Mouse (Mus musculus): Measurements from ENCODE around the gene Ap2a1. TPM values are rescaled to one million over a fixed set of nuclear protein-coding genes. Genes with fewer than 3 reads are reported as not detected.
"Not testable (repeated sequence)": the region's sequence is repeated elsewhere in the genome, so short reads cannot be mapped to it uniquely, and the experiment has no call there.

Ap2a1 gene
- polyA plus RNA-seq, 1 experiment from 2014 or later, result 113 TPM

DNA sequence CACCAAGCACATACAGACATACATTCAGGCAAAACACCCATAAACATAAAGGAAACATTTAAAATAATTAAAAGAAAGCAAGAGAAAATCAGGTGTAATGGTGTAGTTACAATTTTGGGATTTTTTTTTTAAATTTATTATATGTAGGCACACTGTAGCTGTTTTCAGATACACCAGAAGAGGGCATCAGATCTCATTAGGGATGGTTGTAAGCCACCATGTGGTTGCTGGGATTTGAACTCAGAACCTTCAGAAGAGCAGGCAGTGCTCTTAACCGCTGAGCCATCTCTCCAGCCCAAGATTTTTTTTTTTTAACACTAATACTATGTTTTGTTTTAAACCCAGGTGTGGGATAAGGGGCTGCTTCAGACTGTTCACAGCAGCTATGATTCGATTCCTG is 57.5 kb downstream of the Ap2a1 start:
- not testable (repeated sequence) for H3K27me3 ChIP-seq (replicated peaks; ENCODE audit: control insufficient read depth, insufficient read depth, low read length); H3K27ac ChIP-seq (ENCODE audit: low read length); H3K36me3 ChIP-seq (ENCODE audit: control insufficient read depth, insufficient read depth); H3K9ac ChIP-seq (replicated peaks; ENCODE audit: low read depth, low read length); H3K9me3 ChIP-seq (ENCODE audit: control insufficient read depth, low read length); ATAC-seq; H3K4me2 ChIP-seq (ENCODE audit: low read length); H3K4me3 ChIP-seq (replicated peaks; ENCODE audit: low read length)
- peaks cover 23% of the 10 kb centered on the region for H3K4me1 ChIP-seq (replicated peaks; ENCODE audit: control insufficient read depth, insufficient read depth, low read length)
- WGBS, result 92% methylated on average over 2 of the region's 2 CpGs

DNA sequence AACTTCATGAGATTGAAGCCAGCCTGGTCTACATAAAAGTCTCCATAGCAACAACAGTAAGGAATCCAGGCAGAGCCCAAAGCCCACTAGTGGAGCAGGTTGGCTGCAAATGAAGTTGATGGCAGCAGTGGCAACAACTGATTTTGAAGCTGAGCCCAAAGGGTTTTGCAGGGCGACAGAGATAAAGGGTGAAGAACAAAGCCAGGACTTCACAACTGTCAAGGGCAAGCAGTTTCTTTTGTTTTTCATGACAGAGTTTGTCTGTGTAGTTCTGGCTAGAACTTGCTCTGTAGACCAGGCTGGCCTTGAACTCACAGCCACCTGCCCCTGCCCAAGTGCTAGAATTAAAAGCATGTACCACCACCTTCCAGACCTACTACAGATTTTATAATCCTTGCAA is 58.1 kb downstream of the Ap2a1 start:
- 27% methylated on average over 1 of the region's 1 CpGs for WGBS
- no peak overlapping the region for H3K4me2 ChIP-seq (ENCODE audit: low read length)

DNA sequence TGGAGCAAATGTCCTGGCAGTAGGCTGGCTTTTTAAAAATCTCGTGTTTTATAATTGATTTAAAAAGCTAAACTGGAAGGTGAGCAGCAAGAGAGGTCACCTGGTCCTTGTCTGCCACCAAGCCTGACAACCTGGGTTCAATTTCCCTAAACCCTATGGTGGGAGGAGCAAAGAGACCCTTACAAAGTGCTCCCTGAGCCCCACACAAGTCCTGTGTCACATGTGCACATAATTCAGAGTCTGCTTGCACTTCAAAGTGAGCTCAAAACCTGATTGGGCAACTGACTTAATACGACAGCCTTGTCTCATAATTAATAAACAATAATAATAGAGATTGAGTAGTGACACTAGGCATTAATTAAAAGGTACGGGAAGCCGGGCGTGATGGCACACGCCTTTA is 58.7 kb downstream of the Ap2a1 start:
- peak overlapping the region; percentile 46 for H3K4me2 ChIP-seq (ENCODE audit: low read length)
- ATAC-seq, result no peak
- H3K9me3 ChIP-seq (ENCODE audit: control insufficient read depth, low read length), result no peaks in the 10 kb centered on the region
- peak overlapping the region; percentile 39 for H3K9ac ChIP-seq (replicated peaks; ENCODE audit: low read depth, low read length)
- H3K27ac ChIP-seq (ENCODE audit: low read length), result peak overlapping the region; percentile 100
- peaks cover 34% of the 10 kb centered on the region for H3K4me1 ChIP-seq (replicated peaks; ENCODE audit: control insufficient read depth, insufficient read depth, low read length)
- H3K4me3 ChIP-seq (replicated peaks; ENCODE audit: low read length), result peak overlapping the region; percentile 91
- 80% methylated on average over 6 of the region's 6 CpGs for WGBS
- H3K36me3 ChIP-seq (ENCODE audit: control insufficient read depth, insufficient read depth), result 0 out of 2 replicates have a peak, but pooled peaks cover under 1% of the 10 kb centered on the region
- no peaks in the 10 kb centered on the region for H3K27me3 ChIP-seq (replicated peaks; ENCODE audit: control insufficient read depth, insufficient read depth, low read length)

More for the DNA sequence above, 58.1 kb downstream of the Ap2a1 start:
- Histone ChIP-seq H3K27ac (ENCODE audit: low read length) (no peak overlapping the region), H3K9ac (replicated peaks; ENCODE audit: low read depth, low read length) (no peak overlapping the region), H3K4me1 (replicated peaks; ENCODE audit: control insufficient read depth, insufficient read depth, low read length) (peaks cover 29% of the 10 kb centered on the region), H3K27me3 (replicated peaks; ENCODE audit: control insufficient read depth, insufficient read depth, low read length) (no peaks in the 10 kb centered on the region), H3K9me3 (ENCODE audit: control insufficient read depth, low read length) (no peaks in the 10 kb centered on the region), H3K36me3 (ENCODE audit: control insufficient read depth, insufficient read depth) (no peaks in the 10 kb centered on the region), H3K4me3 (replicated peaks; ENCODE audit: low read length) (no peak overlapping the region)
- no peak for ATAC-seq

DNA sequence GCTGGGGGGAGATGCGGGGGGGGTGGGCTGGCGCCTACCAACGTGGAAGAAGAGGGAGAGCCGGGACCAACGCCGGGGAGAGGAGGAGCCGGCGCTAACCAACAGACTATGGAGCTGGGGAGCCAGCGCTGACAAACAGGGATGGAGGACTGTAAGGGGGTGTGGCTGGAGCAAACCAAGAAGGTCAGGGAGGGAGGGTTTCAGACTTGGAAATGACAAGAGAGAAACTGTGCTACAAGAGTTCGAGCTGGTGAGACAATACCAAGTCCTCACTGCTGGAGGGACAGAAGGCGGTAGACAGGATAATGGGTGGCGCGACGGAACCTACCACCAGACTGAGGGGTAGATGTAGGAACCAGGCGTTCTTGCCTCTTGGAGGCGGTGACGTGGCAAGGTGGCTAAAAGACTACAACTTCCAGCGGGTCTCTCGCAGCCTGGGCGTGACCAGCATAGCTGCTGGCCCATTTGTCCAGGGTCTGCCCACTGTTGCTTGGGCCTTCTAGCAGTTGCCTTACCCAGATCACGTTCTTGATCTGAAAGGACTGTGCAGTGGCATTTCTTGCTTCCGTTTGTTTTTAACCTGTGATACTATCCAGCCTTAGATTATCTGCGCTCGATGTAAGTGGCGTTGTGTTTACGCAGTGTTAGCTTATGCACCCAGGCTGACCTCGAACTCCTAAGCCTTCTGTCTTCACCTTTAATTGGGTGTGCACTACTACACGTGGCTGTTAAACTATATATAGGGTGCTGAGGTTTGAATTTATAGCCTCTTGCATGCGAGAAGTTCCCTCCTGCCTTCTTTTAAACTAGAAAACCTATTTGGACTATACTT is 59.4 kb downstream of the Ap2a1 start, which contains the start of gene Ptov1:
TSS of gene Ptov1 (minus strand) at position 92 of the 832 bp plus-strand sequence.
- 8% methylated on average over 28 of the region's 29 CpGs for WGBS
- Histone ChIP-seq H3K4me2 (ENCODE audit: low read length) (peak within 1 kb of the TSS; percentile 95), H3K36me3 (ENCODE audit: control insufficient read depth, insufficient read depth) (peaks cover 6% of the 10 kb centered on the region; the same call in 1 of the 2 replicates), H3K4me3 (replicated peaks; ENCODE audit: low read length) (peak within 1 kb of the TSS; percentile 91), H3K4me1 (replicated peaks; ENCODE audit: control insufficient read depth, insufficient read depth, low read length) (peaks cover 40% of the 10 kb centered on the region), H3K9me3 (ENCODE audit: control insufficient read depth, low read length) (no peaks in the 10 kb centered on the region), H3K9ac (replicated peaks; ENCODE audit: low read depth, low read length) (peak within 1 kb of the TSS; percentile 99), H3K27me3 (replicated peaks; ENCODE audit: control insufficient read depth, insufficient read depth, low read length) (no peaks in the 10 kb centered on the region), H3K27ac (ENCODE audit: low read length) (peak within 1 kb of the TSS; percentile 100)
- peak; percentile 95 for ATAC-seq

DNA sequence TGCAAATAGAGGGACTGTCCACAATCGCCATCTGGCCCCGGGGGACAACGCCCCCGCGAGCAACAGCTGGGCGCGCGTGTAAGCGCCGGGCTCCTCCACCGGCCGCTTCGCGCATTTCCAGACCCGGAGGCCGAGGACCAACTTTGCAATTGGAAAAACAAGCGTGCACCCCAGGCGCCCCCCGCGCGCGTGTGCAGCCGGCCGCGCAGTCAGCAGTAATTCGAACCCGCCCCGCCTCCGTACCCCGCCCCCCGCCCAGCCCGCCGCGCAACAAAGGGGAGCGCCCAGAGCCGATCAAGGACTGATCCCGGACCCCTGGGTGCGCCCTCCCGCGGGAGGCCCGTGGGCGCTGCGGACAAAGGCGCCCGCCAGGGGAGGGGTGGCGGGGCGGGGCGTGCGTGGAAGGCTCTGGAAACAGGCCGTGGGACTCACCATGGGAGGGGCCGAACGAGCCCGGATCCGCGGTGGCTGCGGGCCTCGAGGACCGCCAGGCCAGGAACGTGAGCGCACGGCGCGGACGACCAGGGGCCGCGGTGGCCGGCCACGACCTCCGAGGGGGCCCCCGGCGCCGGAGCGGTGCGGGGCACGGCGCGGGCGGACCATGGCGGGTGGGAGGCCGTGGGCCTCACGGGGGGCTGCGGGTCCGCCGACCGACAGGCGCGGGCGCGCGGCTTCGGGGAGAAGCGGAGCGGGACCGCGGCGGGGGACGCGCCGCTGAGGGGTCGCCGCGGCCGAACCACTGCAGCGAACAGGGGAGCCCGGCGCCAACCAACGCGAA is 60.2 kb downstream of the Ap2a1 start:
- ATAC-seq, result peak; percentile 18
- H3K4me2 ChIP-seq (ENCODE audit: low read length), result peak overlapping the region; percentile 95
- no peaks in the 10 kb centered on the region for H3K27me3 ChIP-seq (replicated peaks; ENCODE audit: control insufficient read depth, insufficient read depth, low read length)
- WGBS, result under 1% methylated on average over 94 of the region's 108 CpGs
- H3K27ac ChIP-seq (ENCODE audit: low read length), result peak overlapping the region; percentile 100
- peak overlapping the region; percentile 91 for H3K4me3 ChIP-seq (replicated peaks; ENCODE audit: low read length)
- peaks cover 11% of the 10 kb centered on the region for H3K36me3 ChIP-seq (ENCODE audit: control insufficient read depth, insufficient read depth)
- H3K9me3 ChIP-seq (ENCODE audit: control insufficient read depth, low read length), result no peaks in the 10 kb centered on the region
- peaks cover 44% of the 10 kb centered on the region for H3K4me1 ChIP-seq (replicated peaks; ENCODE audit: control insufficient read depth, insufficient read depth, low read length)
- H3K9ac ChIP-seq (replicated peaks; ENCODE audit: low read depth, low read length), result peak overlapping the region; percentile 99

DNA sequence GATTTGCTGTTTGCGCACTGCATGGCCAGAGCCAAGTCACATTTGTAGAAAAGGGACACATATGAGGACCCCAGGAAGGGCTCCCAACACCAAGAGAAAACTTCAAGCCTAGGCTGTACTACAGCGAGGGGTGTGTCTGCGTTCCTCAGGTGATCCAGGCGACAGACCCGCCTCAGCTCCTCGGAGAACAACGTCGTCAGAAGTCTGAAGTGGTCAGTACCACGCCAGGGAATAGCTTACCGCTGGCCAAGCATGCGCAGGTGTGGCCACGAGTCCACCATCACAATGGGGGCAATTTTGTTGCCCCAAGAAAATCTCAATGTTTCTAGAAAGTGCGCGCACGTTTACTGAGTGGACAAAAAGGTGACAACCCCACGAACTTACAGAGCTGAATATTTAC is 60.8 kb downstream of the Ap2a1 start:
- Histone ChIP-seq H3K27me3 (replicated peaks; ENCODE audit: control insufficient read depth, insufficient read depth, low read length) (no peaks in the 10 kb centered on the region), H3K9ac (replicated peaks; ENCODE audit: low read depth, low read length) (peak overlapping the region; percentile 99), H3K36me3 (ENCODE audit: control insufficient read depth, insufficient read depth) (peaks cover 16% of the 10 kb centered on the region), H3K4me1 (replicated peaks; ENCODE audit: control insufficient read depth, insufficient read depth, low read length) (peaks cover 44% of the 10 kb centered on the region), H3K4me2 (ENCODE audit: low read length) (peak overlapping the region; percentile 95), H3K27ac (ENCODE audit: low read length) (peak overlapping the region; percentile 100), H3K4me3 (replicated peaks; ENCODE audit: low read length) (peak overlapping the region; percentile 91), H3K9me3 (ENCODE audit: control insufficient read depth, low read length) (no peaks in the 10 kb centered on the region)
- WGBS, result 3% methylated on average over 16 of the region's 16 CpGs
- no peak for ATAC-seq

DNA sequence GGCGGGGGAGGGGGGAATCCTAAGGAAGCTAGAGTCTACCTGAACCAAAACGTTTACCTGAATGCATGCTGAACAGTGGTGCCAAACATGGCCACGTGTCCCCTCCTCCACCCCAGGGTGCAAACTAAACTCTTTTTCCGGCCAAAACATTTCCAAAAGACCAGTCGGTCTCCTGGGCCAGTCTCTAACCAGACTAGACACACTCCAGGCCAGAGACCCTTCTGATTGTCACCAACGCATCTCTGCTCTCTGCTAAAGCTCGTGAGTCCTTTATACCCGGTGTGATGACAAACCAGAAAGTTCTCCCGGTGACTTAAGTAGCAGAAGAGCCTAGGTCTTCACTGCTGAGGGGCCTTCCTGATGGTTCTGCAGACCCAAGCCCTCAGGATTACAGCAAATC is 61.5 kb downstream of the Ap2a1 start:
- peak overlapping the region; percentile 95 for H3K4me2 ChIP-seq (ENCODE audit: low read length)
- peak overlapping the region; percentile 91 for H3K4me3 ChIP-seq (replicated peaks; ENCODE audit: low read length)
- peaks cover 44% of the 10 kb centered on the region for H3K4me1 ChIP-seq (replicated peaks; ENCODE audit: control insufficient read depth, insufficient read depth, low read length)
- WGBS, result 45% methylated on average over 9 of the region's 9 CpGs
- no peaks in the 10 kb centered on the region for H3K27me3 ChIP-seq (replicated peaks; ENCODE audit: control insufficient read depth, insufficient read depth, low read length)
- H3K9ac ChIP-seq (replicated peaks; ENCODE audit: low read depth, low read length), result peak overlapping the region; percentile 99
- H3K9me3 ChIP-seq (ENCODE audit: control insufficient read depth, low read length), result no peaks in the 10 kb centered on the region
- no peak for ATAC-seq
- H3K27ac ChIP-seq (ENCODE audit: low read length), result no peak overlapping the region
- peaks cover 23% of the 10 kb centered on the region for H3K36me3 ChIP-seq (ENCODE audit: control insufficient read depth, insufficient read depth)

DNA sequence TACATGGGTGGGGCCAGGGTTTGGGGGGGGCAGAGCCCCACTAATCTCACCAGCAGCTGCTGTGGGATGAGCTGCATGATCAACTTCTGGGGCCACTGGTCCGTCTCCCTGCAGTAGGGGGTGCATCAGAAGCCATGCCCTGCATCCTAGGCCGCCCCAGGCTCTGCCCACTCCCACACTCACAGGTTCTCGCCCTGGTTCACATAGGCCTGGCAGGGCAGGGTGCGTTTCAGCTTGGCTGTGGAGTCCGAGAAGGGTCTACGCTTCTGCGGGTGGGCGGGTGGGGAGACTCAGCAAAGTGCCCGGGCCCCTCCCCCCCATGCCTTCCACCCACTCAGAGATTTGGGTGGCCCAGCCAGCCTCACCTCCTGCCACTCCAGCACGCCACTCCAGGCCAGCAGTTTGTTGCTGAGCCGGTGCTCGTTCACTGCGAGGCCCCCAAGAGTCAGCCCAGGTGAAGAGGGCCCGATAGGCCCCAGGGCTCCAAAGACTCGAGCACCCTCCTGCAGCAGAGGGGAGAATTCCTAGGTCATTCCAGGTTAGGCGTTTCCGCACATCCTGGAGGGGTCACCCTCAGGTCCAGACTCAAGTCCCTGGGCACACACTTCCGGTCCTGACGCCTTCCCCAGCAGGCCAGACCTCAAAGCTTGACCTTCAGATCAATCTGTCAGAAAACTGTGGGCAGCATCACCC is 62.1 kb downstream of the Ap2a1 start:
- peak overlapping the region; percentile 99 for H3K9ac ChIP-seq (replicated peaks; ENCODE audit: low read depth, low read length)
- H3K4me3 ChIP-seq (replicated peaks; ENCODE audit: low read length), result peak overlapping the region; percentile 91
- no peak for ATAC-seq
- peaks cover 44% of the 10 kb centered on the region for H3K4me1 ChIP-seq (replicated peaks; ENCODE audit: control insufficient read depth, insufficient read depth, low read length)
- 70% methylated on average over 18 of the region's 19 CpGs for WGBS
- H3K9me3 ChIP-seq (ENCODE audit: control insufficient read depth, low read length), result no peaks in the 10 kb centered on the region
- H3K36me3 ChIP-seq (ENCODE audit: control insufficient read depth, insufficient read depth), result peaks cover 28% of the 10 kb centered on the region
- H3K4me2 ChIP-seq (ENCODE audit: low read length), result peak overlapping the region; percentile 95
- no peaks in the 10 kb centered on the region for H3K27me3 ChIP-seq (replicated peaks; ENCODE audit: control insufficient read depth, insufficient read depth, low read length)
- no peak overlapping the region for H3K27ac ChIP-seq (ENCODE audit: low read length)
